8 mouse cellular contexts compared by ENCODE assay signal in genomic region chr19:8989066-8989566, GRCm38 (mm10). TPM values are rescaled to one million over a fixed set of nuclear protein-coding genes. Genes with fewer than 3 reads are reported as not detected.
DNase-seq lines count a peak whose midpoint lies in the region; ATAC-seq and TF ChIP-seq lines count a peak whose summit lies in the region.

Gene Ahnak, plus strand, starts transcription at chr19:8989284.

- DNase-seq in thymus, adult 2 months = peak; percentile 11
- DNase-seq in thymus, postnatal 10 days (ENCODE audit: low spot score in 2 of 2) = no peak
- DNase-seq in embryonic facial prominence, embryonic 10.5 days (ENCODE audit: low spot score) = peak; percentile 81
- DNase-seq in heart, embryonic 10.5 days (ENCODE audit: low spot score) = peak; percentile 93
- no peak for DNase-seq in liver, embryonic 14.5 days (ENCODE audit: low read depth in 3 of 3, low spot score in 3 of 3)
- DNase-seq in right cerebral cortex, postnatal 14 days = no peak

- H3K27me3 ChIP-seq in thymus, adult 2 months (ENCODE audit: control insufficient read depth, insufficient read depth, low read length) = peaks cover 7% of the 10 kb centered on the region; the same call in 1 of the 2 replicates
- peaks cover 47% of the 10 kb centered on the region for H3K27me3 ChIP-seq in embryonic facial prominence, embryonic 10.5 days (replicated peaks; ENCODE audit: low read depth, poor library complexity, severe bottlenecking)
- peaks cover 8% of the 10 kb centered on the region; the same call in 1 of the 2 replicates for H3K27me3 ChIP-seq in heart, embryonic 10.5 days (ENCODE audit: insufficient read depth, poor library complexity, severe bottlenecking)
- H3K27me3 ChIP-seq in kidney, embryonic 14.5 days (ENCODE audit: control insufficient read depth, insufficient read depth, low read length) = no peaks in the 10 kb centered on the region
- H3K27me3 ChIP-seq in liver, embryonic 14.5 days (ENCODE audit: control insufficient read depth, insufficient read depth, low read length) = peaks cover 29% of the 10 kb centered on the region
- peaks cover 57% of the 10 kb centered on the region for H3K27me3 ChIP-seq in neural tube, embryonic 13.5 days

- no peak for TF ChIP-seq EP300 in liver, embryonic 14.5 days (IDR thresholded peaks at IDR 0.05; ENCODE audit: low read depth)

- H3K27ac ChIP-seq in thymus, adult 2 months (ENCODE audit: control insufficient read depth, insufficient read depth, low read length) = no peak within 1 kb of the TSS
- peak within 1 kb of the TSS; percentile 88 for H3K27ac ChIP-seq in embryonic facial prominence, embryonic 10.5 days (replicated peaks)
- H3K27ac ChIP-seq in heart, embryonic 10.5 days = peak within 1 kb of the TSS; percentile 95
- peak within 1 kb of the TSS; percentile 79 for H3K27ac ChIP-seq in kidney, embryonic 14.5 days (ENCODE audit: low read depth, low read length)
- H3K27ac ChIP-seq in liver, embryonic 14.5 days = no peak within 1 kb of the TSS
- H3K27ac ChIP-seq in neural tube, embryonic 13.5 days (replicated peaks) = peak within 1 kb of the TSS; percentile 20

- peaks cover 18% of the 10 kb centered on the region for H3K4me1 ChIP-seq in thymus, adult 2 months (replicated peaks; ENCODE audit: control insufficient read depth, insufficient read depth, low read length)
- peaks cover 73% of the 10 kb centered on the region for H3K4me1 ChIP-seq in embryonic facial prominence, embryonic 10.5 days
- H3K4me1 ChIP-seq in heart, embryonic 10.5 days = peaks cover 80% of the 10 kb centered on the region
- peaks cover 28% of the 10 kb centered on the region for H3K4me1 ChIP-seq in kidney, embryonic 14.5 days (ENCODE audit: control insufficient read depth, insufficient read depth, low read length)
- H3K4me1 ChIP-seq in liver, embryonic 14.5 days (replicated peaks; ENCODE audit: control insufficient read depth in 2 of 2, insufficient read depth in 2 of 2, low read length in 1 of 2) = peaks cover 0 to 10% of the 10 kb centered on the region in 2 experiments; a peak in 3 of 4 replicates
- peaks cover 51% of the 10 kb centered on the region for H3K4me1 ChIP-seq in neural tube, embryonic 13.5 days (replicated peaks)

- no peaks in the 10 kb centered on the region for H3K36me3 ChIP-seq in thymus, adult 2 months (ENCODE audit: control insufficient read depth, insufficient read depth, low read length)
- H3K36me3 ChIP-seq in embryonic facial prominence, embryonic 10.5 days (replicated peaks) = no peaks in the 10 kb centered on the region
- H3K36me3 ChIP-seq in heart, embryonic 10.5 days = no peaks in the 10 kb centered on the region
- no peaks in the 10 kb centered on the region for H3K36me3 ChIP-seq in kidney, embryonic 14.5 days (ENCODE audit: control insufficient read depth, insufficient read depth, low read length)
- H3K36me3 ChIP-seq in liver, embryonic 14.5 days (replicated peaks; ENCODE audit: control insufficient read depth, insufficient read depth, low read depth) = no peaks in the 10 kb centered on the region
- no peaks in the 10 kb centered on the region for H3K36me3 ChIP-seq in neural tube, embryonic 13.5 days

- peak; percentile 47 for ATAC-seq in kidney, embryonic 14.5 days (ENCODE audit: low FRiP score, low TSS enrichment)
- ATAC-seq in liver, embryonic 14.5 days (ENCODE audit: insufficient read depth) = peak; percentile 65
- ATAC-seq in neural tube, embryonic 13.5 days (ENCODE audit: low read depth) = no peak; the same call in 1 of the 2 replicates

- 4% methylated on average over 42 of the region's 42 CpGs for WGBS in thymus, adult 2 months
- 0% methylated on average over 42 of the region's 42 CpGs for WGBS in embryonic facial prominence, embryonic 10.5 days
- under 1% methylated on average over 42 of the region's 42 CpGs for WGBS in heart, embryonic 10.5 days
- WGBS in kidney, embryonic 14.5 days = under 1% methylated on average over 38 of the region's 42 CpGs
- WGBS in liver, embryonic 14.5 days (ENCODE audit: insufficient replicate concordance) = under 1% methylated on average over 42 of the region's 42 CpGs
- under 1% methylated on average over 42 of the region's 42 CpGs for WGBS in neural tube, embryonic 13.5 days

- no peak for TF ChIP-seq POLR2A in thymus, adult 2 months (IDR thresholded peaks at IDR 0.05; ENCODE audit: control insufficient read depth, extremely low read depth, insufficient read depth, low read length, poor library complexity)

- H3K4me3 ChIP-seq in thymus, adult 2 months (ENCODE audit: control insufficient read depth, insufficient read depth, low read length) = peak within 1 kb of the TSS; percentile 53
- peak within 1 kb of the TSS; percentile 79 for H3K4me3 ChIP-seq in embryonic facial prominence, embryonic 10.5 days
- H3K4me3 ChIP-seq in heart, embryonic 10.5 days = peak within 1 kb of the TSS; percentile 81
- peak within 1 kb of the TSS; percentile 75 for H3K4me3 ChIP-seq in kidney, embryonic 14.5 days (ENCODE audit: low read length)
- peak within 1 kb of the TSS; percentile 39 to 57 for H3K4me3 ChIP-seq in liver, embryonic 14.5 days (ENCODE audit: insufficient read depth in 1 of 2, low read depth in 2 of 2, low read length in 2 of 2)
- H3K4me3 ChIP-seq in neural tube, embryonic 13.5 days = peak within 1 kb of the TSS; percentile 46

- TF ChIP-seq CTCF in thymus, adult 2 months (IDR thresholded peaks at IDR 0.05; ENCODE audit: borderline replicate concordance, control insufficient read depth, extremely low read depth, insufficient read depth, low read length, poor library complexity) = no peak
- no peak for TF ChIP-seq CTCF in liver, embryonic 14.5 days (IDR thresholded peaks at IDR 0.05; ENCODE audit: low read depth)

- H3K9me3 ChIP-seq in embryonic facial prominence, embryonic 10.5 days = no peaks in the 10 kb centered on the region
- H3K9me3 ChIP-seq in heart, embryonic 10.5 days = no peaks in the 10 kb centered on the region
- H3K9me3 ChIP-seq in kidney, embryonic 14.5 days (ENCODE audit: control insufficient read depth, low read length) = no peaks in the 10 kb centered on the region
- no peaks in the 10 kb centered on the region for H3K9me3 ChIP-seq in liver, embryonic 14.5 days (ENCODE audit: control insufficient read depth, low read length)
- no peaks in the 10 kb centered on the region for H3K9me3 ChIP-seq in neural tube, embryonic 13.5 days

- peak within 1 kb of the TSS; percentile 79 for H3K9ac ChIP-seq in kidney, embryonic 14.5 days (ENCODE audit: low read depth, low read length)
- H3K9ac ChIP-seq in liver, embryonic 14.5 days (replicated peaks) = peak within 1 kb of the TSS; percentile 45
- peak within 1 kb of the TSS; percentile 73 for H3K9ac ChIP-seq in neural tube, embryonic 13.5 days

- H3K4me2 ChIP-seq in kidney, embryonic 14.5 days (replicated peaks; ENCODE audit: low read depth, low read length) = peak within 1 kb of the TSS; percentile 93
- H3K4me2 ChIP-seq in liver, embryonic 14.5 days (ENCODE audit: low read depth) = peak within 1 kb of the TSS; percentile 73
- peak within 1 kb of the TSS; percentile 68 for H3K4me2 ChIP-seq in neural tube, embryonic 13.5 days

RNA-seq across cellular contexts. Expression of gene Ahnak, which starts in this region (rescaled TPM):
- 6.0 and 7.9 TPM in 2 replicates for polyA plus RNA-seq in thymus, adult 2 months (2012; rRNA removed)
- polyA plus RNA-seq in embryonic facial prominence, embryonic 10.5 days (2016; fragmentation: Nextera tagmentation; extraction: Ambion mirVana) = 9.3 and 10.0 TPM in 2 replicates
- polyA plus RNA-seq in heart, embryonic 10.5 days (2016; fragmentation: Nextera tagmentation; extraction: Ambion mirVana) = 15.1 and 19.4 TPM in 2 replicates
- 7.0 and 10.0 TPM in 2 replicates for polyA plus RNA-seq in kidney, embryonic 14.5 days (2014; fragmentation: Nextera tagmentation; extraction: Ambion mirVana)
- polyA plus RNA-seq in liver, embryonic 14.5 days (2012; rRNA removed) = 0.35 and 0.83 TPM in 2 replicates
- polyA plus RNA-seq in liver, embryonic 14.5 days (2014; fragmentation: Nextera tagmentation; extraction: Ambion mirVana) = 1.5 and 1.7 TPM in 2 replicates
- polyA plus RNA-seq in neural tube, embryonic 13.5 days (2015; fragmentation: Nextera tagmentation; extraction: Ambion mirVana) = 4.8 and 4.9 TPM in 2 replicates

Comparison
In these comparisons a context has a peak if more than half of its experiments do, and no peak if none do; other contexts are left out.
1. DNase-seq: peak in thymus, adult 2 months (single experiment), embryonic facial prominence, embryonic 10.5 days (single experiment) and heart, embryonic 10.5 days (single experiment); none in thymus, postnatal 10 days (0 of 2), liver, embryonic 14.5 days (0 of 3) and right cerebral cortex, postnatal 14 days (single experiment).
2. H3K27ac ChIP-seq: peak in embryonic facial prominence, embryonic 10.5 days (single experiment), heart, embryonic 10.5 days (single experiment), kidney, embryonic 14.5 days (single experiment) and neural tube, embryonic 13.5 days (single experiment); none in thymus, adult 2 months (single experiment) and liver, embryonic 14.5 days (single experiment).
3. Peak in every context shown above with its lines, with median percentiles within 50 percentile points of each other: H3K4me3 ChIP-seq, H3K4me2 ChIP-seq and H3K9ac ChIP-seq.